Mouse (Mus musculus) hindbrain, embryonic 10.5 days (tissue): Measurements from ENCODE around the gene Golph3l. TPM values are rescaled to one million over a fixed set of nuclear protein-coding genes. Genes with fewer than 3 reads are reported as not detected.
"Not testable (repeated sequence)": the region's sequence is repeated elsewhere in the genome, so short reads cannot be mapped to it uniquely, and the experiment has no call there.

Experiments
- DNase-seq: peaks from one replicate; pipeline ENCODE4 v3.0.0-alpha.2; 2017; ENCODE audit warnings: low spot score
- H3K27ac ChIP-seq: fragments of 300-500 bp; sonication (generic); 2 replicates; pipeline ENCODE4 v1.5.1; 2016; ENCODE audit warnings: mild to moderate bottlenecking, moderate library complexity
- H3K27me3 ChIP-seq: fragments of 300-500 bp; sonication (generic); 2 replicates; pipeline ENCODE4 v1.6.1; 2016; ENCODE audit warnings: mild to moderate bottlenecking; ENCODE audit not compliant: poor library complexity, insufficient read depth, severe bottlenecking
- H3K36me3 ChIP-seq: fragments of 300-500 bp; sonication (generic); 2 replicates; pipeline ENCODE4 v1.6.1; 2016; ENCODE audit warnings: mild to moderate bottlenecking, moderate library complexity
- H3K4me1 ChIP-seq: fragments of 300-500 bp; sonication (generic); replicated peaks from 2 replicates; pipeline ENCODE4 v1.6.1; 2016; ENCODE audit warnings: mild to moderate bottlenecking
- H3K4me3 ChIP-seq: fragments of 300-500 bp; sonication (generic); 2 replicates; pipeline ENCODE4 v1.5.1; 2016; ENCODE audit warnings: mild to moderate bottlenecking, moderate library complexity
- H3K9me3 ChIP-seq: fragments of 300-500 bp; sonication (generic); 2 replicates; pipeline ENCODE4 v1.6.1; 2016; ENCODE audit warnings: mild to moderate bottlenecking, moderate library complexity
- WGBS: fragments of 180-500 bp; shearing (Covaris S2); methylation state at CpG from one replicate; pipeline ENCODE4 v1.1.7; 2016; 5-methylcytosine and 5-hydroxymethylcytosine counted together
- polyA plus RNA-seq: library from polyadenylated mRNA; unstranded; fragments of >200 nt; fragmentation: Nextera tagmentation; extraction: Ambion mirVana; gene quantifications from 2 replicates; pipeline ENCODE4 v1.2.1, GENCODE M21; 2016

Golph3l gene
- polyA plus RNA-seq, 1 experiment from 2014 or later: 27.8 TPM

- Histone ChIP-seq H3K27me3 (no peaks in the 10 kb centered on the region), H3K4me1 (no peaks in the 10 kb centered on the region), H3K4me3 (no peak overlapping the region), H3K36me3 (peaks cover 53% of the 10 kb centered on the region), H3K9me3 (no peaks in the 10 kb centered on the region), H3K27ac (no peak overlapping the region)
- DNase-seq: no peak
Measured at GRCm38 (mm10) chr3:95598734-95599133, 10.0 kb downstream of the Golph3l start.

- 91% methylated on average over 3 of the region's 3 CpGs for WGBS
- no peak overlapping the region for H3K4me3 ChIP-seq
- H3K27ac ChIP-seq: no peak overlapping the region
- no peak for DNase-seq
- H3K9me3 ChIP-seq: no peaks in the 10 kb centered on the region
- H3K36me3 ChIP-seq: peaks cover 41% of the 10 kb centered on the region
- H3K27me3 ChIP-seq: no peaks in the 10 kb centered on the region
- no peaks in the 10 kb centered on the region for H3K4me1 ChIP-seq
Measured at GRCm38 (mm10) chr3:95601287-95601686, 12.6 kb downstream of the Golph3l start.

- no peaks in the 10 kb centered on the region for H3K9me3 ChIP-seq
- no peak for DNase-seq
- no peaks in the 10 kb centered on the region for H3K4me1 ChIP-seq
- WGBS: 92% methylated on average over 3 of the region's 3 CpGs
- H3K27ac ChIP-seq: no peak overlapping the region
- H3K36me3 ChIP-seq: peaks cover 53% of the 10 kb centered on the region
- no peak overlapping the region for H3K4me3 ChIP-seq
- no peaks in the 10 kb centered on the region for H3K27me3 ChIP-seq
Measured at GRCm38 (mm10) chr3:95606096-95606495, 17.4 kb downstream of the Golph3l start.

GRCm38 (mm10) chr3:95609195-95609594, 20.5 kb downstream of the Golph3l start:
- DNase-seq: no peak
- H3K9me3 ChIP-seq: no peaks in the 10 kb centered on the region
- no peaks in the 10 kb centered on the region for H3K27me3 ChIP-seq
- H3K27ac ChIP-seq: no peak overlapping the region
- H3K4me1 ChIP-seq: no peaks in the 10 kb centered on the region
- H3K36me3 ChIP-seq: peaks cover 56% of the 10 kb centered on the region
- WGBS: 76% methylated on average over 3 of the region's 3 CpGs
- no peak overlapping the region for H3K4me3 ChIP-seq

- 94% methylated on average over 1 of the region's 1 CpGs for WGBS
- Histone ChIP-seq H3K36me3 (peaks cover 67% of the 10 kb centered on the region), H3K27me3 (no peaks in the 10 kb centered on the region), H3K4me1 (no peaks in the 10 kb centered on the region), H3K4me3 (no peak overlapping the region), H3K27ac (no peak overlapping the region), H3K9me3 (no peaks in the 10 kb centered on the region)
- no peak for DNase-seq
Measured at GRCm38 (mm10) chr3:95613996-95614395, 25.3 kb downstream of the Golph3l start.

GRCm38 (mm10) chr3:95618511-95618910, 29.8 kb downstream of the Golph3l start:
- Histone ChIP-seq H3K27ac (no peak overlapping the region), H3K27me3 (no peaks in the 10 kb centered on the region), H3K4me1 (peaks cover 3% of the 10 kb centered on the region), H3K9me3 (no peaks in the 10 kb centered on the region), H3K4me3 (no peak overlapping the region), H3K36me3 (peaks cover 60% of the 10 kb centered on the region)
- 93% methylated on average over 1 of the region's 1 CpGs for WGBS
- DNase-seq: no peak

GRCm38 (mm10) chr3:95621241-95621640, 32.5 kb downstream of the Golph3l start:
- DNase-seq: no peak
- Histone ChIP-seq H3K9me3 (no peaks in the 10 kb centered on the region), H3K27me3 (no peaks in the 10 kb centered on the region), H3K27ac (no peak overlapping the region), H3K4me1 (peaks cover 17% of the 10 kb centered on the region), H3K4me3 (no peak overlapping the region), H3K36me3 (peaks cover 48% of the 10 kb centered on the region)
- WGBS: 74% methylated on average over 1 of the region's 1 CpGs

GRCm38 (mm10) chr3:95622421-95622820, 33.7 kb downstream of the Golph3l start:
- Histone ChIP-seq H3K36me3 (peaks cover 48% of the 10 kb centered on the region), H3K4me1 (peaks cover 20% of the 10 kb centered on the region)
- H3K4me3 ChIP-seq, H3K27me3 ChIP-seq, DNase-seq, H3K27ac ChIP-seq, H3K9me3 ChIP-seq: not testable (repeated sequence)
- 98% methylated on average over 20 of the region's 20 CpGs for WGBS

GRCm38 (mm10) chr3:95623551-95623950, 34.8 kb downstream of the Golph3l start:
- DNase-seq: no peak
- H3K27ac ChIP-seq: peak overlapping the region; percentile 96; the same call in 1 of the 2 replicates
- no peaks in the 10 kb centered on the region for H3K9me3 ChIP-seq
- H3K36me3 ChIP-seq: peaks cover 48% of the 10 kb centered on the region
- no peak overlapping the region for H3K4me3 ChIP-seq
- no peaks in the 10 kb centered on the region for H3K27me3 ChIP-seq
- H3K4me1 ChIP-seq: peaks cover 20% of the 10 kb centered on the region
- WGBS: 54% methylated on average over 2 of the region's 2 CpGs

GRCm38 (mm10) chr3:95623991-95624515, 35.3 kb downstream of the Golph3l start:
- Histone ChIP-seq H3K27ac (peak overlapping the region; percentile 96), H3K36me3 (peaks cover 48% of the 10 kb centered on the region), H3K4me3 (peak overlapping the region; percentile 78), H3K4me1 (peaks cover 20% of the 10 kb centered on the region)
- not testable (repeated sequence) for H3K27me3 ChIP-seq, H3K9me3 ChIP-seq, DNase-seq
- WGBS: 73% methylated on average over 5 of the region's 5 CpGs

- no peaks in the 10 kb centered on the region for H3K9me3 ChIP-seq
- H3K27ac ChIP-seq: peak within 1 kb of the TSS; percentile 96
- H3K4me3 ChIP-seq: peak within 1 kb of the TSS; percentile 78
- H3K27me3 ChIP-seq: no peaks in the 10 kb centered on the region
- H3K36me3 ChIP-seq: peaks cover 48% of the 10 kb centered on the region
- under 1% methylated on average over 44 of the region's 44 CpGs for WGBS
- peaks cover 20% of the 10 kb centered on the region for H3K4me1 ChIP-seq
- peak; percentile 99 for DNase-seq
Measured at GRCm38 (mm10) chr3:95624628-95625503, 36.1 kb downstream of the Golph3l start, which contains the start of gene Ensa. Gene Ensa, plus strand, starts transcription at chr3:95624993.

GRCm38 (mm10) chr3:95627763-95628162, 39.0 kb downstream of the Golph3l start:
- no peaks in the 10 kb centered on the region for H3K27me3 ChIP-seq
- 87% methylated on average over 5 of the region's 5 CpGs for WGBS
- no peaks in the 10 kb centered on the region for H3K9me3 ChIP-seq
- peaks cover 67% of the 10 kb centered on the region for H3K36me3 ChIP-seq
- no peak overlapping the region for H3K27ac ChIP-seq
- no peak overlapping the region for H3K4me3 ChIP-seq
- DNase-seq: no peak
- H3K4me1 ChIP-seq: peaks cover 20% of the 10 kb centered on the region

GRCm38 (mm10) chr3:95629755-95630154, 41.0 kb downstream of the Golph3l start:
- WGBS: 90% methylated on average over 4 of the region's 4 CpGs
- DNase-seq: no peak
- no peak overlapping the region for H3K4me3 ChIP-seq
- H3K36me3 ChIP-seq: peaks cover 87% of the 10 kb centered on the region
- H3K9me3 ChIP-seq: no peaks in the 10 kb centered on the region
- H3K27ac ChIP-seq: no peak overlapping the region
- H3K27me3 ChIP-seq: no peaks in the 10 kb centered on the region
- peaks cover 10% of the 10 kb centered on the region for H3K4me1 ChIP-seq
